Mouse (Mus musculus) lung, postnatal 0 days (tissue): Measurements from ENCODE around the gene Fam120a. TPM values are rescaled to one million over a fixed set of nuclear protein-coding genes. Genes with fewer than 3 reads are reported as not detected.

Experiments
- ATAC-seq: fragments of 200-750 bp; cut with Nextera tagmentation; 2 replicates; pipeline ENCODE4 v1.8.0; 2017; ENCODE audit warnings: moderate library complexity
- DNase-seq: peaks from one replicate; pipeline ENCODE4 v3.0.0-alpha.2; 2016; ENCODE audit warnings: low spot score
- H3K27ac ChIP-seq: fragments of 300-500 bp; sonication (generic); 2 replicates; pipeline ENCODE4 v1.5.1; 2014; ENCODE audit warnings: antibody characterized with exemption, mild to moderate bottlenecking, low read length, mixed read lengths
- H3K27me3 ChIP-seq: fragments of 300-500 bp; sonication (generic); replicated peaks from 2 replicates; pipeline ENCODE4 v1.6.1; 2014; ENCODE audit warnings: low read length, mixed read lengths; ENCODE audit not compliant: insufficient read depth
- H3K36me3 ChIP-seq: fragments of 300-500 bp; sonication (generic); 2 replicates; pipeline ENCODE4 v1.6.1; 2014; ENCODE audit warnings: low read length, mixed read lengths; ENCODE audit not compliant: insufficient read depth
- H3K4me1 ChIP-seq: fragments of 300-500 bp; sonication (generic); 2 replicates; pipeline ENCODE4 v1.6.1; 2014; ENCODE audit warnings: antibody characterized with exemption, low read depth, low read length, mixed read lengths; ENCODE audit not compliant: insufficient read depth
- H3K4me2 ChIP-seq: fragments of 300-500 bp; sonication (generic); replicated peaks from 2 replicates; pipeline ENCODE4 v1.6.1; 2014; ENCODE audit warnings: low read depth, mild to moderate bottlenecking, low read length, moderate library complexity, mixed read lengths
- H3K4me3 ChIP-seq: fragments of 300-500 bp; sonication (generic); 2 replicates; pipeline ENCODE4 v1.5.1; 2014; ENCODE audit warnings: low read depth, low read length
- H3K9ac ChIP-seq: fragments of 300-500 bp; sonication (generic); replicated peaks from 2 replicates; pipeline ENCODE4 v1.6.1; 2014; ENCODE audit warnings: low read depth, mild to moderate bottlenecking
- H3K9me3 ChIP-seq: fragments of 300-500 bp; sonication (generic); 2 replicates; pipeline ENCODE4 v1.6.1; 2016; ENCODE audit warnings: low read length, mixed read lengths
- CTCF ChIP-seq: IDR thresholded peaks from 2 replicates; pipeline ENCODE4 v1.5.1; 2016; ENCODE audit warnings: antibody characterized with exemption, mild to moderate bottlenecking
- EP300 ChIP-seq: IDR thresholded peaks from 2 replicates; pipeline ENCODE4 v1.6.1; 2016; ENCODE audit warnings: antibody characterized with exemption, mild to moderate bottlenecking, control low read depth
- WGBS: fragments of 180-500 bp; shearing (Covaris S2); extraction: QIAGEN DNeasy Blood & Tissue Kit; methylation state at CpG from one replicate; pipeline ENCODE4 v1.1.7; 2014; 5-methylcytosine and 5-hydroxymethylcytosine counted together
- polyA plus RNA-seq: library from polyadenylated mRNA; unstranded; fragments of >200 nt; fragmentation: Nextera tagmentation; extraction: Ambion mirVana; gene quantifications from 2 replicates; pipeline ENCODE4 v1.2.1, GENCODE M21; 2015

Gene Fam120a
- polyA plus RNA-seq, 1 experiment from 2014 or later = 19.4 TPM

DNA sequence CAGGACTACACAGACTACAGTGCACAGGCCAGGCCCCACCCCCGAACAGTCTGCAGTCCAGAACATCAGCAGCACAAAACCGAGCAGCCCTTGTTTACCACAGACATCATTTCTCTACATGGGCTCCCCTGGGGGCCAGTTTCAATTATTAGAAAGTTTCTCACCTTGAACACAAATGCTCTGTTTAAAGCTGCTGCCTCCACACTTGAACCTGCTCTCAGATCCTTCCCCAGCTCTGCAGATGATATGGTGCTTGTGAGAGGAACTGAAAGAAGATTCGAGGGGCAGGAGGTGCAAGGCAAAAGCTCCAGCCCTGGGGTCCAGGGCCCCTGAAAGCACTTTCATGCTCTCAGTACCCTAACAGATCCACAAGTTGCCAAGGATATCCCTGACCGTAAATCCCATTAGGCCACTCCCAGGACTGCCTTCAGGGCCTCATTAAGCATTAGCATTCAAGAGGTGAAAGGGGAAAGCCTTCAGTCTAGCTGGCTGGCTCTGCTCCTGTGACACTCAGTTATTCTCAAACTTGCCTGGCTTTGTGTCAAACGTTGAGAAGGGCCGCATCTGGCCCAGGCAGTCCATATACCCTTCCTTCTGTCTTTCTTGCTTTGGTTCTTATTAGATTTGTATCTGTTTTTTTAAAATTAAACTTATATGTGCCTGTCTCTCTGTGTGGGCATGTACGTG, 110.4 kb downstream of the Fam120a start:
- H3K4me3 ChIP-seq = no peak overlapping the region
- H3K27me3 ChIP-seq = no peaks in the 10 kb centered on the region
- peak overlapping the region; percentile 40; the same call in 1 of the 2 replicates for H3K27ac ChIP-seq
- ATAC-seq (peak; percentile 57), DNase-seq (peak; percentile 81)
- H3K4me1 ChIP-seq = no peaks in the 10 kb centered on the region
- TF ChIP-seq EP300 (no peak), CTCF (no peak)
- H3K9ac ChIP-seq = no peak overlapping the region
- no peak overlapping the region for H3K4me2 ChIP-seq
- H3K36me3 ChIP-seq = no peaks in the 10 kb centered on the region
- H3K9me3 ChIP-seq = no peaks in the 10 kb centered on the region
- WGBS = 46% methylated on average over 7 of the region's 7 CpGs

DNA sequence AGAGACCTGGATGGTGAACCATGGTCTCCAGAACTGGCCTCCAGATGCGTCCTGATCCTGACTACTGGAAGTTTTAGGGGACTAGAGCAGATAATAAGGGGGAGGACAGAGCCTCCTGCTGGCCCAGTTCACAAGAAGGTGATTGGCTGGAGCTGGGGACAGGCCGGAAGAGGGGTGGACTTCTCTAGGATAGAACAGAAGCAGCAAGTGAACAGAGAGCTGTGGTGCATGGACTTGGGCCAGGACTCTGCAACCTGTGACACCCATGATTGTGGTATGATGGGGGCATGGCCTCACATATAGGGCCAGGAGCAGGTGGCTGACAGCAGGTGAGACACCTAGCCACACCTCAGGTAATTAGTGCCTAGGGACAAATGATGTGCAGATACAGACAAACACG, 113.9 kb downstream of the Fam120a start:
- Histone ChIP-seq H3K4me2 (no peak overlapping the region), H3K4me1 (peaks cover 4% of the 10 kb centered on the region), H3K27me3 (no peaks in the 10 kb centered on the region), H3K36me3 (no peaks in the 10 kb centered on the region), H3K27ac (no peak overlapping the region), H3K9ac (no peak overlapping the region), H3K4me3 (no peak overlapping the region), H3K9me3 (no peaks in the 10 kb centered on the region)
- DNase-seq (no peak), ATAC-seq (no peak)
- peak; percentile 34; the same call in 1 of the 2 replicates for TF ChIP-seq CTCF
- no peak for TF ChIP-seq EP300
- WGBS = 47% methylated on average over 3 of the region's 3 CpGs

DNA sequence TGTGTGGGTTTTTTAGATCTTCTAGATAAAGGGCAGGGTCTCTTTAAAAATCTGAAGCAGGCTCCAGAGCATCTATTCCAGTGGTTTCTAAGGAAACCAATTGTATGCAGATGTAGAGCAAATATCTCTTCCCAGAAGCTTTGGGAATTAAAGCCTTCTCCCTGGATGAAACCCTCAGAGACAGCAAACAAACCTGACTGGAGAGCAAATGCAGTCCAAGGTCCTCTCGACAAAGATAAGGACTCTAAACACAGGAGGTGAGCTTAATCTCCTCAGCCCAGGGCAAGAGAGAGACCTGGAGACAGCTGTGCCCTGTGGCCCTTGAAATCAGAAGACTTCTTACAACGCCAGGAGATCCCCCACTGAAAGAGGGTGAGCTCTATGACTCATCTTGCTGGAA, 114.3 kb downstream of the Fam120a start:
- Histone ChIP-seq H3K36me3 (no peaks in the 10 kb centered on the region), H3K4me3 (no peak overlapping the region), H3K9ac (no peak overlapping the region), H3K9me3 (no peaks in the 10 kb centered on the region), H3K27ac (no peak overlapping the region), H3K4me1 (peaks cover 4% of the 10 kb centered on the region), H3K4me2 (no peak overlapping the region), H3K27me3 (no peaks in the 10 kb centered on the region)
- DNase-seq (no peak), ATAC-seq (no peak)
- 19% methylated on average over 2 of the region's 2 CpGs for WGBS
- TF ChIP-seq CTCF = no peak
- no peak for TF ChIP-seq EP300

GRCm38 (mm10) chr13:48852859-48853258, 115.0 kb downstream of the Fam120a start:
- Histone ChIP-seq H3K27ac (no peak overlapping the region), H3K36me3 (no peaks in the 10 kb centered on the region), H3K27me3 (no peaks in the 10 kb centered on the region), H3K9ac (no peak overlapping the region), H3K4me3 (no peak overlapping the region), H3K4me1 (peaks cover 4% of the 10 kb centered on the region), H3K4me2 (no peak overlapping the region), H3K9me3 (no peaks in the 10 kb centered on the region)
- WGBS = 47% methylated on average over 3 of the region's 3 CpGs
- peak; percentile 46 for DNase-seq
- ATAC-seq = no peak
- TF ChIP-seq EP300 (no peak), CTCF (peak; percentile 67)

GRCm38 (mm10) chr13:48851719-48852118, 116.1 kb downstream of the Fam120a start:
- ATAC-seq (peak; percentile 83), DNase-seq (peak; percentile 85)
- Histone ChIP-seq H3K27ac (0 out of 2 replicates have a peak overlapping the region, but pooled peaks have one; percentile 27), H3K4me2 (no peak overlapping the region), H3K27me3 (no peaks in the 10 kb centered on the region), H3K9me3 (no peaks in the 10 kb centered on the region), H3K9ac (no peak overlapping the region), H3K4me1 (peaks cover 4% of the 10 kb centered on the region), H3K36me3 (no peaks in the 10 kb centered on the region), H3K4me3 (no peak overlapping the region)
- TF ChIP-seq CTCF (no peak), EP300 (no peak)
- 67% methylated on average over 5 of the region's 5 CpGs for WGBS

GRCm38 (mm10) chr13:48850771-48851170, 117.0 kb downstream of the Fam120a start:
- Histone ChIP-seq H3K27ac (no peak overlapping the region), H3K9ac (no peak overlapping the region), H3K4me2 (no peak overlapping the region), H3K4me1 (peaks cover 4% of the 10 kb centered on the region), H3K36me3 (no peaks in the 10 kb centered on the region), H3K4me3 (no peak overlapping the region), H3K27me3 (no peaks in the 10 kb centered on the region), H3K9me3 (no peaks in the 10 kb centered on the region)
- no peak for DNase-seq
- 75% methylated on average over 8 of the region's 8 CpGs for WGBS
- no peak for ATAC-seq
- TF ChIP-seq EP300 (no peak), CTCF (no peak)

- no peak for DNase-seq
- Histone ChIP-seq H3K4me2 (no peak overlapping the region), H3K36me3 (no peaks in the 10 kb centered on the region)
Observed at GRCm38 (mm10) chr13:48850326-48850725, 117.5 kb downstream of the Fam120a start.

More at GRCm38 (mm10) chr13:48850326-48850725, 117.5 kb downstream of the Fam120a start:
- ATAC-seq = no peak
- no peaks in the 10 kb centered on the region for H3K27me3 ChIP-seq
- no peak overlapping the region for H3K27ac ChIP-seq
- WGBS = 91% methylated on average over 2 of the region's 2 CpGs
- TF ChIP-seq EP300 = no peak
- H3K9me3 ChIP-seq = no peaks in the 10 kb centered on the region
- peaks cover 4% of the 10 kb centered on the region for H3K4me1 ChIP-seq
- no peak overlapping the region for H3K9ac ChIP-seq
- no peak overlapping the region for H3K4me3 ChIP-seq
